Mouse (Mus musculus): ENCODE results near the gene Wdr91.
A peak's percentile ranks its signal among the peaks of the same experiment; 100 is the strongest.

Wdr91 gene

GRCm38 (mm10) chr6:34910371-34911219, at the start of gene Wdr91:
Wdr91 (minus strand) TSS chr6:34910876.
- peak; percentile 71 for DNase-seq (ENCODE audit: low spot score)

- DNase-seq (ENCODE audit: low spot score): no peak
Measured at GRCm38 (mm10) chr6:34959131-34959530, 48.5 kb upstream of the Wdr91 start.

- no peak for DNase-seq (ENCODE audit: low spot score)
Measured at GRCm38 (mm10) chr6:34955862-34956241, 45.2 kb upstream of the Wdr91 start.

- no peak for DNase-seq (ENCODE audit: low spot score)
Measured at GRCm38 (mm10) chr6:34954926-34955861, 44.5 kb upstream of the Wdr91 start.

GRCm38 (mm10) chr6:34951956-34952667, 41.4 kb upstream of the Wdr91 start:
- DNase-seq (ENCODE audit: low spot score): no peak

- DNase-seq (ENCODE audit: low spot score): no peak
Measured at GRCm38 (mm10) chr6:34951518-34951917, 40.8 kb upstream of the Wdr91 start.

- no peak for DNase-seq (ENCODE audit: low spot score)
Measured at GRCm38 (mm10) chr6:34948461-34948860, 37.8 kb upstream of the Wdr91 start.

GRCm38 (mm10) chr6:34946486-34947079, 35.9 kb upstream of the Wdr91 start:
- no peak for DNase-seq (ENCODE audit: low spot score)

- DNase-seq (ENCODE audit: low spot score): no peak
Measured at GRCm38 (mm10) chr6:34943499-34943898, 32.8 kb upstream of the Wdr91 start.

GRCm38 (mm10) chr6:34942446-34942845, 31.8 kb upstream of the Wdr91 start:
- no peak for DNase-seq (ENCODE audit: low spot score)

- DNase-seq (ENCODE audit: low spot score): no peak
Measured at GRCm38 (mm10) chr6:34941496-34941895, 30.8 kb upstream of the Wdr91 start.

GRCm38 (mm10) chr6:34939451-34939850, 28.8 kb upstream of the Wdr91 start:
- no peak for DNase-seq (ENCODE audit: low spot score)

GRCm38 (mm10) chr6:34938929-34939325, 28.3 kb upstream of the Wdr91 start:
- no peak for DNase-seq (ENCODE audit: low spot score)

GRCm38 (mm10) chr6:34938280-34938928, 27.7 kb upstream of the Wdr91 start:
- no peak for DNase-seq (ENCODE audit: low spot score)

- DNase-seq (ENCODE audit: low spot score): no peak
Measured at GRCm38 (mm10) chr6:34936743-34937142, 26.1 kb upstream of the Wdr91 start.

GRCm38 (mm10) chr6:34932633-34933032, 22.0 kb upstream of the Wdr91 start:
- DNase-seq (ENCODE audit: low spot score): no peak

GRCm38 (mm10) chr6:34927594-34927993, 16.9 kb upstream of the Wdr91 start:
- no peak for DNase-seq (ENCODE audit: low spot score)

- no peak for DNase-seq (ENCODE audit: low spot score)
Measured at GRCm38 (mm10) chr6:34927156-34927555, 16.5 kb upstream of the Wdr91 start.

GRCm38 (mm10) chr6:34921941-34922340, 11.3 kb upstream of the Wdr91 start:
- DNase-seq (ENCODE audit: low spot score): no peak

- no peak for DNase-seq (ENCODE audit: low spot score)
Measured at GRCm38 (mm10) chr6:34920631-34921030, 10.0 kb upstream of the Wdr91 start.

- no peak for DNase-seq (ENCODE audit: low spot score)
Measured at GRCm38 (mm10) chr6:34919956-34920355, 9.3 kb upstream of the Wdr91 start, which contains the start of gene Stra8. Stra8 (plus strand) TSS chr6:34920163.
